Mouse (Mus musculus) lung, embryonic 16.5 days (tissue): Measurements from ENCODE around the gene Klhdc7b. TPM values are rescaled to one million over a fixed set of nuclear protein-coding genes. Genes with fewer than 3 reads are reported as not detected.

Source experiments
- ATAC-seq: fragments of 200-750 bp; cut with Nextera tagmentation; 2 replicates; pipeline ENCODE4 v1.8.0; 2017; ENCODE audit warnings: low read depth, mild to moderate bottlenecking, moderate library complexity
- H3K27ac ChIP-seq: fragments of 300-500 bp; sonication (generic); 2 replicates; pipeline ENCODE4 v1.5.1; 2014; ENCODE audit warnings: mild to moderate bottlenecking, control low read depth, low read length
- H3K27me3 ChIP-seq: fragments of 300-500 bp; sonication (generic); 2 replicates; pipeline ENCODE4 v1.6.1; 2014; ENCODE audit warnings: low read depth, low read length, mixed read lengths; ENCODE audit not compliant: control insufficient read depth, insufficient read depth
- H3K36me3 ChIP-seq: fragments of 300-500 bp; sonication (generic); 2 replicates; pipeline ENCODE4 v1.6.1; 2014; ENCODE audit warnings: low read length; ENCODE audit not compliant: control insufficient read depth, insufficient read depth
- H3K4me1 ChIP-seq: fragments of 300-500 bp; sonication (generic); replicated peaks from 2 replicates; pipeline ENCODE4 v1.6.1; 2014; ENCODE audit warnings: low read length, mixed read lengths; ENCODE audit not compliant: control insufficient read depth, insufficient read depth
- H3K4me2 ChIP-seq: fragments of 300-500 bp; sonication (generic); 2 replicates; pipeline ENCODE4 v1.6.1; 2014; ENCODE audit warnings: low read depth, low read length, control low read depth
- H3K4me3 ChIP-seq: fragments of 300-500 bp; sonication (generic); 2 replicates; pipeline ENCODE4 v1.5.1; 2014; ENCODE audit warnings: mild to moderate bottlenecking, low read length, control low read depth
- H3K9ac ChIP-seq: fragments of 300-500 bp; sonication (generic); 2 replicates; pipeline ENCODE4 v1.6.1; 2014; ENCODE audit warnings: low read length, control low read depth
- H3K9me3 ChIP-seq: fragments of 300-500 bp; sonication (generic); 2 replicates; pipeline ENCODE4 v1.6.1; 2016; ENCODE audit warnings: low read length; ENCODE audit not compliant: control insufficient read depth
- WGBS: fragments of 180-500 bp; shearing (Covaris S2); extraction: QIAGEN DNeasy Blood & Tissue Kit; methylation state at CpG from one replicate; pipeline ENCODE4 v1.1.7; 2014; 5-methylcytosine and 5-hydroxymethylcytosine counted together
- polyA plus RNA-seq: library from polyadenylated mRNA; unstranded; fragments of >200 nt; fragmentation: Nextera tagmentation; extraction: Ambion mirVana; gene quantifications from 2 replicates; pipeline ENCODE4 v1.2.1, GENCODE M21; 2015

Klhdc7b gene
- 0.04 TPM in 1 of 2 replicates, not detected in the other for polyA plus RNA-seq

GRCm38 (mm10) chr15:89384617-89385016 is at the start of gene Klhdc7b:
Gene Klhdc7b, plus strand, starts transcription at chr15:89384917.
- Histone ChIP-seq H3K27me3 (peaks cover 4% of the 10 kb centered on the region), H3K9ac (no peak within 1 kb of the TSS), H3K4me3 (no peak within 1 kb of the TSS), H3K4me2 (no peak within 1 kb of the TSS), H3K36me3 (no peaks in the 10 kb centered on the region), H3K27ac (no peak within 1 kb of the TSS), H3K9me3 (no peaks in the 10 kb centered on the region), H3K4me1 (no peaks in the 10 kb centered on the region; the same call in 1 of the 2 replicates)
- no peak for ATAC-seq
- 82% methylated on average over 7 of the region's 7 CpGs for WGBS

DNA sequence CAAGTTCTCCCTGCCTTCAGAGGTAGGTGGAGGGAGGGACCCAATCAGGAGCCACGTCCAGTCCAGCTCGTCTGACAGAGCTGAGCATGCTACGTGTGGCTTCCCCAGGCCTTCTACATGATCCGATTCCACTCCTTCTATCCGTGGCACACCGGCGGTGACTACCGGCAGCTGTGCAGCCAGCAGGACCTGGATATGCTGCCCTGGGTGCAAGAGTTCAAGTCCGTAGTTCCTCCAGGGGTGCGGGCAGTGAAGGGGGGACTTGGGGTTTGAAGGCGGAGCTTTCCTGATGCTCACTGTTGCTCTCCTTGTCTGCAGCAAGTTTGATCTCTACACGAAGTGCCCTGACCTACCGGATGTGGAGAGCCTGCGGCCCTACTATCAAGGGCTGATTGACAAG is 48.3 kb upstream of the Klhdc7b start:
- no peak for ATAC-seq
- 76% methylated on average over 14 of the region's 14 CpGs for WGBS

DNA sequence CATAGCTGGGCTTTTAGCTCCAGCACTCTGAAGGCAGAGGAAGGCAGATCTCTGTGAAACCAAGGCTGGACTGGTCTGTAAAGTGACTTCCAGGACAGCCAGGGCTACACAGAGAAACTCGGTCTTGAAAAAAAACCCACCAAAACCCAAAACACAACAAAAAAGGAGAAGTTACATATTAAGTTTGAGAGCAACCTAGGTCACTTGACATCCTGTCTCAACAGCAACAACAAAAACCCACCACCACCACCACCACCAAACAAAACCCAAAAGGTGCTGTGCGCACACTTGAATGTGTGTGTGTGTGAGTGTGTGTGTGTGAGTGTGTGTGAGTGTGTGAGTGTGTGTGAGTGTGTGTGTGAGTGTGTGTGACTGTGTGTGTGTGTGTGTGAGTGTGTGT is 45.0 kb upstream of the Klhdc7b start:
- Histone ChIP-seq H3K4me2 (no peak overlapping the region), H3K4me3 (no peak overlapping the region), H3K9me3 (no peaks in the 10 kb centered on the region), H3K27me3 (no peaks in the 10 kb centered on the region), H3K4me1 (no peaks in the 10 kb centered on the region), H3K9ac (no peak overlapping the region), H3K27ac (no peak overlapping the region), H3K36me3 (no peaks in the 10 kb centered on the region)
- ATAC-seq = no peak
- 84% methylated on average over 2 of the region's 2 CpGs for WGBS

More for the DNA sequence above, 48.3 kb upstream of the Klhdc7b start:
- Histone ChIP-seq H3K4me3 (no peak overlapping the region), H3K4me1 (no peaks in the 10 kb centered on the region), H3K27me3 (no peaks in the 10 kb centered on the region), H3K36me3 (no peaks in the 10 kb centered on the region), H3K27ac (no peak overlapping the region), H3K9me3 (no peaks in the 10 kb centered on the region), H3K9ac (no peak overlapping the region), H3K4me2 (no peak overlapping the region)

- H3K9ac ChIP-seq = no peak overlapping the region
- WGBS = 72% methylated on average over 3 of the region's 3 CpGs
- no peaks in the 10 kb centered on the region for H3K27me3 ChIP-seq
- H3K9me3 ChIP-seq = no peaks in the 10 kb centered on the region
- no peak overlapping the region for H3K27ac ChIP-seq
- no peaks in the 10 kb centered on the region for H3K36me3 ChIP-seq
- no peak for ATAC-seq
- H3K4me2 ChIP-seq = no peak overlapping the region
- no peak overlapping the region for H3K4me3 ChIP-seq
- H3K4me1 ChIP-seq = no peaks in the 10 kb centered on the region
These were observed 44.6 kb upstream of the Klhdc7b start for GRCm38 (mm10) chr15:89340136-89340535.

GRCm38 (mm10) chr15:89341678-89342077 is 43.0 kb upstream of the Klhdc7b start:
- H3K27me3 ChIP-seq = no peaks in the 10 kb centered on the region
- no peaks in the 10 kb centered on the region for H3K4me1 ChIP-seq
- H3K4me3 ChIP-seq = no peak overlapping the region
- ATAC-seq = no peak
- no peak overlapping the region for H3K9ac ChIP-seq
- WGBS = 45% methylated on average over 1 of the region's 1 CpGs
- H3K36me3 ChIP-seq = no peaks in the 10 kb centered on the region
- H3K9me3 ChIP-seq = no peaks in the 10 kb centered on the region
- no peak overlapping the region for H3K27ac ChIP-seq
- no peak overlapping the region for H3K4me2 ChIP-seq

DNA sequence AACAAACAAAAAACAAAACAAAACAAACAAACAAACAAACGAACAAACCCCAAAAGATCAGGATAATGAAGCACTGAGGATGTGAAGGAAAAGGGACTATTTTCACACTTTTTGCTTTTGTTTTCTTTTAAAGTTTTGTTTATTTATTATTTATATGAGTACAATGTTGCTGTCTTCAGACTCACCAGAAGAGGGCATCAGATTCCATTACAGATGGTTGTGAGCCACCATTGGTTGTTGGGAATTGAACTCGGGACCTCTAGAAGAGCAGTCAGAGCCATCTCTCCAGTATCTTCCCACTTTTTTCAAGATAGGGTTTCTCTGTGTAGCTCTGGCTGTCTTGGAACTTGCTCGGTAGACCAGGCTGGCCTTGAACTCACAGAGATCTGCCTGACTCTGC is 41.4 kb upstream of the Klhdc7b start:
- no peaks in the 10 kb centered on the region for H3K27me3 ChIP-seq
- no peak for ATAC-seq
- 74% methylated on average over 3 of the region's 3 CpGs for WGBS

GRCm38 (mm10) chr15:89350447-89350846 is 34.3 kb upstream of the Klhdc7b start:
- Histone ChIP-seq H3K36me3 (peaks cover 31% of the 10 kb centered on the region), H3K4me3 (no peak overlapping the region), H3K4me2 (no peak overlapping the region), H3K4me1 (peaks cover 6% of the 10 kb centered on the region), H3K27me3 (no peaks in the 10 kb centered on the region), H3K27ac (no peak overlapping the region), H3K9ac (no peak overlapping the region), H3K9me3 (no peaks in the 10 kb centered on the region)
- ATAC-seq = no peak
- 70% methylated on average over 5 of the region's 5 CpGs for WGBS

More for the DNA sequence above, 41.4 kb upstream of the Klhdc7b start:
- no peak overlapping the region for H3K27ac ChIP-seq
- no peak overlapping the region for H3K4me3 ChIP-seq
- H3K36me3 ChIP-seq = no peaks in the 10 kb centered on the region
- no peak overlapping the region for H3K4me2 ChIP-seq
- H3K9me3 ChIP-seq = no peaks in the 10 kb centered on the region
- no peaks in the 10 kb centered on the region for H3K4me1 ChIP-seq
- H3K9ac ChIP-seq = no peak overlapping the region

GRCm38 (mm10) chr15:89351302-89351701 is 33.4 kb upstream of the Klhdc7b start:
- H3K4me1 ChIP-seq = peaks cover 6% of the 10 kb centered on the region
- H3K4me3 ChIP-seq = no peak overlapping the region
- no peak for ATAC-seq
- H3K27ac ChIP-seq = no peak overlapping the region
- peaks cover 31% of the 10 kb centered on the region for H3K36me3 ChIP-seq
- H3K9me3 ChIP-seq = no peaks in the 10 kb centered on the region
- WGBS = 83% methylated on average over 15 of the region's 15 CpGs
- no peaks in the 10 kb centered on the region for H3K27me3 ChIP-seq
- H3K4me2 ChIP-seq = no peak overlapping the region
- H3K9ac ChIP-seq = no peak overlapping the region

DNA sequence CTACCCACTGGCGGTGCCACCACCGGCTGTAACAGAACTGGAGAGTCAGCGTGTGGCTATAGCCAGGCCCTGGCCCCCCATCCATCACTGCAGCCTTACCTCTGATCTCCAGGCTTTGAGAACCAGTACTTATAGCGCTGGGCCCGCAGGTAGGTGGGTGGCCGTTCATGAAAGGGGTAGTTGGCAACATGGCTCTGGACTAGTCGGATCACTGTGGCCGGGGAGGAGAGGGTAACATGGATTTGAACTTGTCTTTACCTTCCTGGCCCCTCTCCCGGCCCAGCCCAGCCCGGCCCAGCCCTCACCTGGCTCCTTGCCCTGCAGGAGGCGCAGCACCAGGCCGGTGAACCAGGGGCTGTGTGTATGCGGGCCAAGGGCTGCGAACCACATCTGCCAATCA is 32.7 kb upstream of the Klhdc7b start:
- WGBS = 90% methylated on average over 14 of the region's 14 CpGs
- H3K4me1 ChIP-seq = peaks cover 8% of the 10 kb centered on the region
- no peak for ATAC-seq

DNA sequence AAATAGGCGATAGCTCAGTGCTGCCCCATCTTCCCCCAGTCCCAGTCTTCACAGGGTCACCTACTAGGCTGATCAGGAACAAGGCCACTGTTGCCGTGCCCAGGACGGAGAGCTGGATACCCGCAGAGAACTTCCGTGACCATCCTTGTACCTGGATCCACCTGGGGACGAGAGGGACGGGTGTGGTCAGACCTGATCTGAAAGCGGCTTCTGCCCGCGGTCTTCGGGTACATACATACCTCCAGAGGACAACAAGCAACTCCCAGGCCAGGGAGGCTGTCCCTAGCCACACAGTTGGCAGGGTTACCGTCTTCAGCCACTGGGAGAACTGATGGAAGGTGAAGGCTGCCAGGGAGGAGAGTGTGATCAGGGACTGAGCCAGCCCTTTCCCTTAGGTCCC is 31.9 kb upstream of the Klhdc7b start:
- no peak for ATAC-seq
- H3K4me3 ChIP-seq = no peak overlapping the region
- no peaks in the 10 kb centered on the region for H3K9me3 ChIP-seq
- H3K4me1 ChIP-seq = peaks cover 15% of the 10 kb centered on the region
- WGBS = 97% methylated on average over 12 of the region's 12 CpGs
- no peak overlapping the region for H3K4me2 ChIP-seq
- H3K27me3 ChIP-seq = no peaks in the 10 kb centered on the region
- no peak overlapping the region for H3K9ac ChIP-seq
- H3K36me3 ChIP-seq = peaks cover 31% of the 10 kb centered on the region
- H3K27ac ChIP-seq = no peak overlapping the region

More for the DNA sequence above, 32.7 kb upstream of the Klhdc7b start:
- Histone ChIP-seq H3K27me3 (no peaks in the 10 kb centered on the region), H3K36me3 (peaks cover 31% of the 10 kb centered on the region), H3K27ac (no peak overlapping the region), H3K9me3 (no peaks in the 10 kb centered on the region), H3K4me3 (no peak overlapping the region), H3K4me2 (no peak overlapping the region), H3K9ac (no peak overlapping the region)
